Mouse (Mus musculus): ENCODE measurements around the gene Cops9. TPM values are rescaled to one million over a fixed set of nuclear protein-coding genes. Genes with fewer than 3 reads are reported as not detected.
A peak's percentile ranks its signal among the peaks of the same experiment; 100 is the strongest.

Cops9 gene
- total and polyA plus RNA-seq, 2 experiments: 72.0 to 145 TPM

DNA sequence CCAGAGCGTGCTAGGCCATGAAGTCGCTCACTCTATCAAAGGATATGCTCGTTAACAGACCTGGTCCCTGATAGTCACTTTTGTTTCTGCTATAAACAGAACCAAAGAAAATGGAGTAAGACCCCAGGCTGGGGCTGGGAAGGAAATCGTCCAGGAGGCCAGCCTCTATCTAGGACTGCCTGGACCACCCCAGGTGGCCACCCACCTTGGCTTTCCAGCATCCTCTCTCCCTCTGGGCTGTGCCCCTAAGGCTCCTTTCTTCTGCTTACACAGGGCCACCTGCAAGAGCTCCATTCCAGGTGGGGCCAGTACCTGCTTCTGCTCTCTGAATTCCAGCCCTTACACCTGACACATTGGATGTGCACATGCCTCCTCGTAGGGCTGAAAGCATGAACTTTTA, 9.6 kb downstream of the Cops9 start:
- H3K9ac ChIP-seq (ENCODE audit: low read depth, low read length): no peak overlapping the region
- WGBS: 79% methylated on average over 5 of the region's 5 CpGs
- no peaks in the 10 kb centered on the region for H3K79me2 ChIP-seq (ENCODE audit: control insufficient read depth, insufficient read depth, low read length)
- no peaks in the 10 kb centered on the region for H3K27me3 ChIP-seq (ENCODE audit: control insufficient read depth, insufficient read depth, low read length)
- no peaks in the 10 kb centered on the region; the same call in 1 of the 2 replicates for H3K36me3 ChIP-seq (ENCODE audit: control insufficient read depth, insufficient read depth, low read length)
- no peak overlapping the region for H3K4me3 ChIP-seq (ENCODE audit: insufficient read depth, low read depth, low read length)
- DNase-seq (ENCODE audit: extremely low read depth, low read depth, low spot score): no peak
- H3K4me1 ChIP-seq (ENCODE audit: control insufficient read depth, insufficient read depth, low read length): no peaks in the 10 kb centered on the region
- TF ChIP-seq POLR2A (IDR thresholded peaks at IDR 0.05; ENCODE audit: extremely low read depth, insufficient read depth, low read length): no peak
- no peak for TF ChIP-seq CTCF (IDR thresholded peaks at IDR 0.05; ENCODE audit: low read depth, low read length)
- H3K27ac ChIP-seq (replicated peaks; ENCODE audit: insufficient read depth, low read depth, low read length): no peak overlapping the region

DNA sequence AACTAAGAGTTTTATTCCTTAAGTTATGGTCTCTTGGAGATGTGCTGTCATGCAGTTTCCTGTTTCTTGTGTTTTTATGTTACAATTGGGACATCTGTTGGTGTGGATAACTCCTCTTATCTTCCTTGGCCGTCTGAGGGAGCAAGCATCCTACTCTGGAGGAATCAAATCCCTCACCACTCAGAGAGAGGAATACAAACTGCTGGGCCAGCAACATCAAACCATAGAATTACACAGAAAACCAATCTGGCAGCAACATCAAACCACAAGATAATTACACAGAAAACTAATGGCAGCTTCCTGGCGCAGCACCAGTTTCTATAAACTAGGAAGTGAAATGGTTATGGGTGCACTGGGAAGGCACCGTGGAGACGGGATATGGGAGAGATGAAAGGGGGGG, 13.6 kb downstream of the Cops9 start:
- Histone ChIP-seq H3K27me3 (ENCODE audit: control insufficient read depth, insufficient read depth, low read length) (no peaks in the 10 kb centered on the region), H3K9ac (ENCODE audit: low read depth, low read length) (no peak overlapping the region), H3K4me1 (ENCODE audit: control insufficient read depth, insufficient read depth, low read length) (no peaks in the 10 kb centered on the region), H3K36me3 (ENCODE audit: control insufficient read depth, insufficient read depth, low read length) (no peaks in the 10 kb centered on the region), H3K4me3 (ENCODE audit: insufficient read depth, low read depth, low read length) (no peak overlapping the region), H3K79me2 (ENCODE audit: control insufficient read depth, insufficient read depth, low read length) (no peaks in the 10 kb centered on the region), H3K27ac (replicated peaks; ENCODE audit: insufficient read depth, low read depth, low read length) (no peak overlapping the region)
- no peak for TF ChIP-seq POLR2A (IDR thresholded peaks at IDR 0.05; ENCODE audit: extremely low read depth, insufficient read depth, low read length)
- TF ChIP-seq CTCF (IDR thresholded peaks at IDR 0.05; ENCODE audit: low read depth, low read length): no peak
- no peak for DNase-seq (ENCODE audit: extremely low read depth, low read depth, low spot score)
- WGBS: 59% methylated on average over 4 of the region's 4 CpGs

DNA sequence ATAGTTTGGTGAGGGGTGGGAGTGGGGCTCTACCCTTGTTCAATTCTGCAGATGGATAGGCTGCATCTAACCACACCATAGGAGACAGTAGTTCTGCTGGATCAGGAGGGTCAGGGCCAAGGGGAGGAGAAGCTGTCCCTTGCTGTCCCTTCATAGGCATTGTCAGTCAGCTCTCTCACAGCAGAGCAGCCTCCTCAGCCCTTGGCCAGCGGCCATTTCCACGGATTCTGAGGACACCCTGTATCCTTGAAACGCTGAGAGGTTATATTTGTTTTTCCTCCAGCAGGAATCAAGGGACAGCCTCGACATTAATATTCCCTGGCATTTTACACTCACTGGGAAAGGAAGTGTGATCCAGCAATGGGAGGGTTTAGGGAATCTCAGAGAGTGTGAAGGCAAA, 23.4 kb downstream of the Cops9 start:
- DNase-seq (ENCODE audit: extremely low read depth, low read depth, low spot score): no peak
- no peak overlapping the region for H3K4me3 ChIP-seq (ENCODE audit: insufficient read depth, low read depth, low read length)
- H3K27ac ChIP-seq (replicated peaks; ENCODE audit: insufficient read depth, low read depth, low read length): no peak overlapping the region
- H3K79me2 ChIP-seq (ENCODE audit: control insufficient read depth, insufficient read depth, low read length): no peaks in the 10 kb centered on the region
- TF ChIP-seq POLR2A (IDR thresholded peaks at IDR 0.05; ENCODE audit: extremely low read depth, insufficient read depth, low read length): no peak
- no peak for TF ChIP-seq CTCF (IDR thresholded peaks at IDR 0.05; ENCODE audit: low read depth, low read length)
- no peaks in the 10 kb centered on the region for H3K4me1 ChIP-seq (ENCODE audit: control insufficient read depth, insufficient read depth, low read length)
- WGBS: 29% methylated on average over 4 of the region's 4 CpGs
- no peaks in the 10 kb centered on the region for H3K36me3 ChIP-seq (ENCODE audit: control insufficient read depth, insufficient read depth, low read length)
- H3K9ac ChIP-seq (ENCODE audit: low read depth, low read length): no peak overlapping the region
- H3K27me3 ChIP-seq (ENCODE audit: control insufficient read depth, insufficient read depth, low read length): no peaks in the 10 kb centered on the region

DNA sequence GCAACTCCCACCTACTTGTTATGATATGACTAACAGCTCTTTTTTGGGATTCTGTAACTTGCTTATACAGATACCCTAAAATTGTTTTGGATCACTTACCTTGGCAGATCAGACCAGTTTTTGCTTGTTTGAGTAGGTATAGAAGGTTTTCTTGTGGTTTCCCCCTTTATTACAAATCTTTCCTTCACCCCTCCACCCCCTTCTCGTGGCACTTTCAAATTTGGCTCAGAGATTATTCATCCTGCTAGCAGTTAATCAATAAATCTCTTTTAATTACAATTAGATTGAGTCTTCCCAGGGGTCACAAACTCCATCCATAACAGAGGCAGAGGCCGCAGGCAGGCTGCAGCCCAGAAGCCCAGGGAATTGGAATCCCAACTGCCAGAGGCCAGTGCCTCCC, 24.3 kb downstream of the Cops9 start, which contains the start of gene Olfr12:
Gene Olfr12, plus strand, starts transcription at position 301 of the 400 bp plus-strand sequence.
- no peak within 1 kb of the TSS for H3K27ac ChIP-seq (replicated peaks; ENCODE audit: insufficient read depth, low read depth, low read length)
- H3K27me3 ChIP-seq (ENCODE audit: control insufficient read depth, insufficient read depth, low read length): no peaks in the 10 kb centered on the region
- no peak within 1 kb of the TSS for H3K9ac ChIP-seq (ENCODE audit: low read depth, low read length)
- H3K4me3 ChIP-seq (ENCODE audit: insufficient read depth, low read depth, low read length): no peak within 1 kb of the TSS
- 59% methylated on average over 2 of the region's 2 CpGs for WGBS
- no peaks in the 10 kb centered on the region for H3K79me2 ChIP-seq (ENCODE audit: control insufficient read depth, insufficient read depth, low read length)
- H3K36me3 ChIP-seq (ENCODE audit: control insufficient read depth, insufficient read depth, low read length): no peaks in the 10 kb centered on the region
- DNase-seq (ENCODE audit: extremely low read depth, low read depth, low spot score): no peak
- H3K4me1 ChIP-seq (ENCODE audit: control insufficient read depth, insufficient read depth, low read length): no peaks in the 10 kb centered on the region
- TF ChIP-seq POLR2A (IDR thresholded peaks at IDR 0.05; ENCODE audit: extremely low read depth, insufficient read depth, low read length) (no peak), CTCF (IDR thresholded peaks at IDR 0.05; ENCODE audit: low read depth, low read length) (no peak)

DNA sequence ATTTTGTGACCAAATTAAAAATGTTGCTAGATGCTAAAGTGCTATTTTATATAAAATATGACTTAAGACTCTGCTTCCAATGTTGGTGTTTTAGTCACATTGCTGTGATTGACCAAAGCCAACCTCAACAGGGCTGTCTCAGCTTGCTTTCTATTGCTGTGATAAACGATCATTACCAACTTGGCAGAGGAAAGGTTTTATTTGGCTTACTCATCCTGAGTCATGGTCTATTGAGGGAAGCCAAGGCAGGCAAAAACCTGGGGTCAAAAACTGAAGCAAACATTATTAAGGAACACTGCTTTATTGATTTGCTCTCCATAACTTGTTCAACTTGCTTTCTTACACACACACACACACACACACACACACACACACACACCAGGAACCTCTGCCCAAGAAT, 25.7 kb downstream of the Cops9 start:
- Histone ChIP-seq H3K36me3 (ENCODE audit: control insufficient read depth, insufficient read depth, low read length) (no peaks in the 10 kb centered on the region), H3K9ac (ENCODE audit: low read depth, low read length) (no peak overlapping the region), H3K27ac (replicated peaks; ENCODE audit: insufficient read depth, low read depth, low read length) (no peak overlapping the region), H3K4me3 (ENCODE audit: insufficient read depth, low read depth, low read length) (no peak overlapping the region), H3K4me1 (ENCODE audit: control insufficient read depth, insufficient read depth, low read length) (no peaks in the 10 kb centered on the region), H3K79me2 (ENCODE audit: control insufficient read depth, insufficient read depth, low read length) (no peaks in the 10 kb centered on the region), H3K27me3 (ENCODE audit: control insufficient read depth, insufficient read depth, low read length) (0 out of 2 replicates have a peak, but pooled peaks cover 2% of the 10 kb centered on the region)
- 45% methylated on average over 1 of the region's 1 CpGs for WGBS
- peak; percentile 5 for DNase-seq (ENCODE audit: extremely low read depth, low read depth, low spot score)
- no peak for TF ChIP-seq CTCF (IDR thresholded peaks at IDR 0.05; ENCODE audit: low read depth, low read length)
- no peak for TF ChIP-seq POLR2A (IDR thresholded peaks at IDR 0.05; ENCODE audit: extremely low read depth, insufficient read depth, low read length)

DNA sequence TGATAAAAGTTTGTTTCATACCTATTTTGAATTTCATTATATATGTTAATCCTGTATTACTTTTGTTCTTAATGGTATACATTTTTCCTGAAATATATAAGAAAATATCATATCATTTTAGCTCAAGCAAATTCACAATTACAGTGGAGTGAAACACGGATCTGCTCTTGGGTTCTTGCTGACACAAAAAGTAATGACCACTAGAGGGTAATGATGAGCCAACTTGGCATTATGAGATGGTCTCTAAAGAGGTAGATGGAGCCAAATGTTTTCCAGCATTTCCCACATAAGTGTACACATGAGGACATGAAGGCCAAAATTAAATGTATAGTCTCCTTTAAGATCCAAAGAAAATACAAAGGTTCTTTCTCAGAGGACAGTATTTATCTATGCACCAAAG, 27.3 kb downstream of the Cops9 start:
- WGBS: 5% methylated on average over 1 of the region's 1 CpGs

More for the DNA sequence above, 27.3 kb downstream of the Cops9 start:
- Histone ChIP-seq H3K27ac (replicated peaks; ENCODE audit: insufficient read depth, low read depth, low read length) (no peak overlapping the region), H3K4me1 (ENCODE audit: control insufficient read depth, insufficient read depth, low read length) (no peaks in the 10 kb centered on the region), H3K27me3 (ENCODE audit: control insufficient read depth, insufficient read depth, low read length) (0 out of 2 replicates have a peak, but pooled peaks cover 2% of the 10 kb centered on the region), H3K4me3 (ENCODE audit: insufficient read depth, low read depth, low read length) (no peak overlapping the region), H3K79me2 (ENCODE audit: control insufficient read depth, insufficient read depth, low read length) (no peaks in the 10 kb centered on the region), H3K9ac (ENCODE audit: low read depth, low read length) (no peak overlapping the region), H3K36me3 (ENCODE audit: control insufficient read depth, insufficient read depth, low read length) (no peaks in the 10 kb centered on the region)
- TF ChIP-seq POLR2A (IDR thresholded peaks at IDR 0.05; ENCODE audit: extremely low read depth, insufficient read depth, low read length) (no peak), CTCF (IDR thresholded peaks at IDR 0.05; ENCODE audit: low read depth, low read length) (peak; percentile 38; the same call in 1 of the 2 replicates)
- DNase-seq (ENCODE audit: extremely low read depth, low read depth, low spot score): peak; percentile 13

Data from liver, adult 2 months (tissue).